Mouse (Mus musculus): Measurements from ENCODE around the gene Bcr. TPM values are rescaled to one million over a fixed set of nuclear protein-coding genes. Genes with fewer than 3 reads are reported as not detected.
A peak's percentile ranks its signal among the peaks of the same experiment; 100 is the strongest.

The Bcr gene
- polyA plus RNA-seq, 1 experiment: 51.9 TPM

DNA sequence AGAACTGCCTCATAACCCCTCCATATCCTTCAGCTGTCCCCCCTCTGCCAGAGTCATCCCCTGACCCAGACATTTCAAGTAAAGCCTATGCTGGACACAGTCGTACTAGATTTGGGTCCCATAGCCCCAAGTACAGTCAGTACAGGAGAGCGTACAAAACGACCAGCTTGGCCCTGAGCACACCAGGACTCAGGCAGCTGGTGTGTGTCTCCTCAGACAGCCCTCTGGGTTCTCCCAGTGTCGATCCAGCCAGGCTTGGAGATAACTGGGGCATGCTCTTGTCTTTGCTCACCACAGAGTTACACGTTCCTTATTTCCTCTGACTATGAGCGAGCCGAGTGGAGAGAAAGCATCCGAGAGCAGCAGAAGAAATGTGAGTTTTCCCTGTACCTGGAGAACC, 97.3 kb downstream of the Bcr start:
- Histone ChIP-seq H3K4me1 (ENCODE audit: control insufficient read depth, insufficient read depth, low read length) (no peaks in the 10 kb centered on the region), H3K4me3 (replicated peaks; ENCODE audit: extremely low read depth, low read depth, low read length) (no peak overlapping the region)
- TF ChIP-seq POLR2A (IDR thresholded peaks at IDR 0.05; ENCODE audit: borderline replicate concordance, extremely low read depth, low read depth, low read length) (no peak), CTCF (IDR thresholded peaks at IDR 0.05; ENCODE audit: insufficient read depth, low read length) (no peak)
- no peak for DNase-seq
- WGBS: 84% methylated on average over 8 of the region's 8 CpGs

DNA sequence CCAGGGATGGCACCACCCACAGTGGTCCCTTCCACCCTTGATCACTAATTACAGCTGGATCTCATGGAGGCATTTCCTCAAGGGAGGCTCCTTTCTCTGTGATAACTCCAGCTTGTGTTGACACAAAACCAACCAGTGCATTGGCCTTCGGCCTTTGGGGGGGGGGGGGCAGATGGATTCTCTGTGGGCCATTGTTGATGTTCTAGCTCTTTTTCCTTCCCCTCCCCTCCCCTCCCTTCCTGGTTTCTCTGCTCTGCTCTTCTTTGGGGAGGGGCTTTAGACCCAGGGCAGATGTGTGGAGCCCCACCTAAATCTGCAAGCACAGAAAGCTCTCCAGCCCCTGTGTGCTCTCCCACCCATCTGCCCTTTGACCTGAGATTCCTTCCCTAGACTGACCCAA, 98.0 kb downstream of the Bcr start:
- WGBS: 21% methylated on average over 1 of the region's 1 CpGs

DNA sequence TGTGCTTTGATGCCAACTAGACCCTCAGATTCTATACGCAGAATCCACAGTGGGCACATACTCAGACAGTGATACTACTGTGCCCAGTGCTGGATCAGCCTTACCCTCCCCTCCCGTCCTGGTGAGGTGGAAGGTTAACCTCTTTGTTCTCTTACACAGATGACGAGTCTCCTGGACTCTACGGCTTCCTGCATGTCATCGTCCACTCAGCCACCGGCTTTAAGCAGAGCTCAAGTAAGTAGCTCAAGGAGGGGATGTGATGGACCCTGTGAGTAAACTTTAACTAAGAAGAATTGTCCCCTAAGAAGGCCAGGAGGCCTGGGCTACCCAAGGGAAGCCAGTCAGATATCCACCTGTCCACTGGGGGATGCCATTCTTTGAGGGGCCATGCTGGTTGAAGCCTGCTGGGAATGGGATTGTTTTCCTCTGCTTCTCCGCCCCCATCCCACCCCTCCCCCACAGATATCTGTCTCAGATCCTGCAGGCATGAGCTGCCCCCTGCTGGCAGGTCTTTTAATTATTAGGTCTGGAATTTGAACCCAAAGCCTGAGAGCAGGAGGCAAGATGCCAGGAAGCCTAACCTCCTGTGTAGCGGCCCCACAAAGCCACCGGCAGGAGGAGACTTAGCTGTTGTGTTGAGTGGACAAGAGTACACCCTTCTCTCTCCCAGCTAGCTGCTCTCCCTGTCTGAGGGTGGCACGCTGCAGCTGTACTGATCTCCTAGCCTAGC, 99.9 kb downstream of the Bcr start:
- WGBS: 79% methylated on average over 10 of the region's 10 CpGs
- Histone ChIP-seq H3K4me3 (replicated peaks; ENCODE audit: extremely low read depth, low read depth, low read length) (no peak overlapping the region), H3K4me1 (ENCODE audit: control insufficient read depth, insufficient read depth, low read length) (peaks cover 3% of the 10 kb centered on the region; the same call in 1 of the 2 replicates)
- DNase-seq: no peak
- TF ChIP-seq CTCF (IDR thresholded peaks at IDR 0.05; ENCODE audit: insufficient read depth, low read length) (no peak), POLR2A (IDR thresholded peaks at IDR 0.05; ENCODE audit: borderline replicate concordance, extremely low read depth, low read depth, low read length) (no peak)

More for the DNA sequence above, 98.0 kb downstream of the Bcr start:
- H3K4me1 ChIP-seq (ENCODE audit: control insufficient read depth, insufficient read depth, low read length): no peaks in the 10 kb centered on the region
- no peak overlapping the region for H3K4me3 ChIP-seq (replicated peaks; ENCODE audit: extremely low read depth, low read depth, low read length)
- TF ChIP-seq POLR2A (IDR thresholded peaks at IDR 0.05; ENCODE audit: borderline replicate concordance, extremely low read depth, low read depth, low read length) (no peak), CTCF (IDR thresholded peaks at IDR 0.05; ENCODE audit: insufficient read depth, low read length) (no peak)
- no peak for DNase-seq

DNA sequence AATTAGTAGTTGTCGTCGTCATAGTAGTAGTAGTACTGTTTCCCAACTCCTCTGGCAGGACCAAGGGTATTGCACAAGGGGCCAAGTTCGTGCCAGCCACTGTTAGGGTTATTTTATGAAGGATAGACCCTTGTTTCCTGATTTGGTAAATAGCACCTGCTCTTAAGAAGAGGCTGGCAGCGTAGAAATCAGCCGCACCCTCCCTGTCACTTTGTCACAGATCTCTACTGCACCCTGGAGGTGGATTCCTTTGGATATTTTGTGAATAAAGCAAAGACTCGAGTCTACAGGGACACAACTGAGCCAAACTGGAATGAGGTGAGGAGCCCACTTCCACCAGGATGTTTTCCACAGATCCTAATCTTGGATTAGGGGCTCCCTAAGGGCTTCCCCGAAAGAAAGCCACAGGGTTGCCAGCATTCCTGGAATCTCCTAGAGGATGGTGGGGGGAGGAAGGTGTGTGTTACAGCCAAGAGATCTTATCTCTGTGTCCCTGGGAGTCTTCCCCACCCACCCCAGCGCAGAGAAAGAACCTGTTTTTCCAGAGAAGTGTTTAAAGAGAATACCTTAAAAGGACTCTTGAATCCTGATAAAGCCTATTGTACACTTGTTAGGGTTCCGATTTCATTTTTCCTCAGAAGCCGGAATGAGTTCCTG, 105.6 kb downstream of the Bcr start:
- H3K4me3 ChIP-seq (replicated peaks; ENCODE audit: extremely low read depth, low read depth, low read length): no peak overlapping the region
- peak; percentile 7; the same call in 1 of the 2 replicates for TF ChIP-seq CTCF (IDR thresholded peaks at IDR 0.05; ENCODE audit: insufficient read depth, low read length)
- no peak for TF ChIP-seq POLR2A (IDR thresholded peaks at IDR 0.05; ENCODE audit: borderline replicate concordance, extremely low read depth, low read depth, low read length)
- peaks cover 12% of the 10 kb centered on the region for H3K4me1 ChIP-seq (ENCODE audit: control insufficient read depth, insufficient read depth, low read length)
- DNase-seq: peak; percentile 57
- WGBS: 40% methylated on average over 10 of the region's 10 CpGs

DNA sequence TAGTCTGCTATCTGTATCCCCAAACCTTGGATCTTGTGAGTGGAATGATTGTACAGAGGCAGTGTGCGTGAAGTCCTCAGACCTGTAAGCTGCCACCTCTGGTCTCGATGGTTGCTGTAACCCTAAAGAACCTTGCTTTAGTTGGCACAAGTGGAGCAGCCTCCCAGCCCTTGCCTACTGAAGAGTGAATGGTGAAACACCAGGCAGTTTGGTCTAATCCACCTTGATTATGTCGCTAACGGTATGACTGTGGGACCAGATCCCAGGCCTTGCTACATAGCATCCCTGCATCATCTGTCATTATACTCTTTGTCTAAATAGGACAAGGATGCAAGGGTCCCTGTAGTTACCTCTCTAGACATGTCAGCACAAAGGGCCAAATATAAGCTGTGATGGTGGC, 106.2 kb downstream of the Bcr start:
- TF ChIP-seq CTCF (IDR thresholded peaks at IDR 0.05; ENCODE audit: insufficient read depth, low read length): no peak
- TF ChIP-seq POLR2A (IDR thresholded peaks at IDR 0.05; ENCODE audit: borderline replicate concordance, extremely low read depth, low read depth, low read length): no peak
- WGBS: 79% methylated on average over 4 of the region's 4 CpGs

DNA sequence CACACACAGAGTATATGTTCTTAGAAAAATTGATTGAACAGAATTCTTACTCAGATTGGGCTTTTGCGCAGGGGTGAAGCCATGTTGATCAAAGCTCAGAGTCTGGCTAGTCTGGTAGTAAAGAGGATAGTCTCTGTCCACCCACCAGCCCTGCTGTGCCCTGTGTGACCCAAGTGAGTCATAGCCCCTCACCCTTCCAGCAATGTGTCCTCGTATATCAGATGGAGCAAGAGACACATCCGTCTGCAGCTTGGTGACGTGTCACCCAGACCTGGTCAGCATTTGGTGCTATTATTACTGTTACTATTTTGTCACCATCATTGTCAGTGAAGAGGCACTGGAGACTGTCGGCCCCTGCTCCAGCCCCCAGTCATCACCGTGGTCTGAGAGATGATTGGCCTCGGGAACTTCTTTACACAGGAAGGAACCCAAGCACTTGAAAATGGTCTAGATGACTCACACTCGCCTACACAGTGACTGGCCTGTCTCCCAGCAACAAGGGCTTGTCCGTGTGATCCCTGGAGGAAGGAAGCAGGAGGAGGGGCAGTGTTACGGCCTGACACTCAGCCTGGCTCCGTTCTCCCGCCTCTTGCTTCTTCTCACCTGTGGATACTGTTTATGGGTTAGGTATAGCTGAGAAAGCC, 109.9 kb downstream of the Bcr start:
- Histone ChIP-seq H3K4me1 (ENCODE audit: control insufficient read depth, insufficient read depth, low read length) (peaks cover 12% of the 10 kb centered on the region), H3K4me3 (replicated peaks; ENCODE audit: extremely low read depth, low read depth, low read length) (no peak overlapping the region)
- TF ChIP-seq CTCF (IDR thresholded peaks at IDR 0.05; ENCODE audit: insufficient read depth, low read length) (no peak), POLR2A (IDR thresholded peaks at IDR 0.05; ENCODE audit: borderline replicate concordance, extremely low read depth, low read depth, low read length) (no peak)
- WGBS: 23% methylated on average over 12 of the region's 12 CpGs
- DNase-seq: peak; percentile 43

More for the DNA sequence above, 106.2 kb downstream of the Bcr start:
- no peak overlapping the region for H3K4me3 ChIP-seq (replicated peaks; ENCODE audit: extremely low read depth, low read depth, low read length)
- H3K4me1 ChIP-seq (ENCODE audit: control insufficient read depth, insufficient read depth, low read length): peaks cover 12% of the 10 kb centered on the region
- no peak for DNase-seq

DNA sequence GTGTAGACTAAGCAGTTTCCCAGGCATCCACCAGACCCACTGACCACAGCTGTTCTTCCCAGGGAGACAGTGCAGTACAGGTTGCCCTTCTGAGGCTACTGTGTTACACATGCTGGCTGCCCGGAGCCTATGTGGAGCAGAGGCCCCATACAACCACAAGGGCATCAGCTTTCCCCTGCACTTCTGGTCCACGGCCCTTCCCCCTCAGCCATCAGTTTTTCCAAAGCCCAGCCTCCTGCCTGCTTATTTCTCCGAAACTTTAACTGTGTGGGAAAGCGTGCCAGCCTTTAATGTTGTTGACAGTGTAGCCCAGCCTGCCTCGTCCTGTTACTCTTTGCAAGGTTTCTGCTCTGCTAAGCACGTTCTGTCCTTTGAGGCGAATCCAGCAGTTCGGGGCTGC, 112.7 kb downstream of the Bcr start:
- DNase-seq: no peak
- WGBS: 63% methylated on average over 8 of the region's 8 CpGs

DNA sequence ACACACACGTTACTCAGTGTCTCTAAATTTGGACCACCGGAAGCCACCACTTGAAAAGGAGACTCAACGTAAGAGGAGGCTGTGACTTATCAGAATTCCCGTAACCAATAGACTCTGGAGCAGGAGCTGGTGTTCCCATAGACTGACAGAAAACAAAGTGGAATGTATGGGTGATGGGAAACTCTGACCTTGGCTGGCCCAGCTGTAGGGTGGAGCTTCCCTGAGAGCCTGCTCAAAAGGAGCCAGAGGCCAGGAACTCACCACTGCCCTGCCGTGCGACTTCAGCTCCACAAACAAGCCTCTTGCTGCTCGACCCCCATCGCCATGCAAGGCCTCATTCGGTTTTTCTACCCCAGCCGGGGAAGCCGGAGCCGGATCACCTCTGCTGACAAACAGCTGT, 113.3 kb downstream of the Bcr start:
- peak overlapping the region; percentile 25 for H3K4me3 ChIP-seq (replicated peaks; ENCODE audit: extremely low read depth, low read depth, low read length)
- DNase-seq: no peak
- peaks cover 15% of the 10 kb centered on the region for H3K4me1 ChIP-seq (ENCODE audit: control insufficient read depth, insufficient read depth, low read length)
- no peak for TF ChIP-seq CTCF (IDR thresholded peaks at IDR 0.05; ENCODE audit: insufficient read depth, low read length)
- peak; percentile 76; the same call in 1 of the 2 replicates for TF ChIP-seq POLR2A (IDR thresholded peaks at IDR 0.05; ENCODE audit: borderline replicate concordance, extremely low read depth, low read depth, low read length)
- 45% methylated on average over 12 of the region's 12 CpGs for WGBS

More for the DNA sequence above, 112.7 kb downstream of the Bcr start:
- TF ChIP-seq POLR2A (IDR thresholded peaks at IDR 0.05; ENCODE audit: borderline replicate concordance, extremely low read depth, low read depth, low read length) (no peak), CTCF (IDR thresholded peaks at IDR 0.05; ENCODE audit: insufficient read depth, low read length) (no peak)
- Histone ChIP-seq H3K4me1 (ENCODE audit: control insufficient read depth, insufficient read depth, low read length) (peaks cover 15% of the 10 kb centered on the region), H3K4me3 (replicated peaks; ENCODE audit: extremely low read depth, low read depth, low read length) (no peak overlapping the region)

DNA sequence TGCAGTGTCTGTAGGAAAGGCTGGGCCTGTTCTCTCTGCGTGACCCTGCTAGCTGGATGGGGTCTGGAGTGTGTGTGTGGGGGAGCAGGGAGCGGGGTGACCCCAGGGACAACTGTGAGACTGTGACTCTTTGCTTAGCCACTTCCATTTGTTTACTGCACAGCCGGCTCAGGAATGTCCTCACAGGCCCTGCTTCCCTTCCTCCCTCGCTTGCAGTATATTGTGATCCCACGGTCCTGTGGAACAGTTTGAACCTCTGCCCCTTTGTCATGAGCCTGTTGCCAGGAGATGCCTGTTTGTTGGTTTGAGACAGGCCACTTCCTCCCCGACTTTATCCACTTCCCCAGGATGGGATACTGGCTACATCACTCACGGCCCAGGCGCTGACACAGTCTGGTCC, 116.1 kb downstream of the Bcr start:
- H3K4me3 ChIP-seq (replicated peaks; ENCODE audit: extremely low read depth, low read depth, low read length): peak overlapping the region; percentile 35
- peaks cover 6% of the 10 kb centered on the region for H3K4me1 ChIP-seq (ENCODE audit: control insufficient read depth, insufficient read depth, low read length)
- WGBS: 37% methylated on average over 8 of the region's 8 CpGs
- TF ChIP-seq CTCF (IDR thresholded peaks at IDR 0.05; ENCODE audit: insufficient read depth, low read length) (no peak), POLR2A (IDR thresholded peaks at IDR 0.05; ENCODE audit: borderline replicate concordance, extremely low read depth, low read depth, low read length) (0 out of 2 replicates have a peak, but pooled peaks have one; percentile 20)
- DNase-seq: no peak
